Mouse (Mus musculus): ENCODE measurements at regions not wholly inside any gene's neighbourhood (a gene's known extent, or its start where the extent isn't known, plus 50 kb on each side); places are given as distances from the start of the nearest gene placed in this dataset.

DNA sequence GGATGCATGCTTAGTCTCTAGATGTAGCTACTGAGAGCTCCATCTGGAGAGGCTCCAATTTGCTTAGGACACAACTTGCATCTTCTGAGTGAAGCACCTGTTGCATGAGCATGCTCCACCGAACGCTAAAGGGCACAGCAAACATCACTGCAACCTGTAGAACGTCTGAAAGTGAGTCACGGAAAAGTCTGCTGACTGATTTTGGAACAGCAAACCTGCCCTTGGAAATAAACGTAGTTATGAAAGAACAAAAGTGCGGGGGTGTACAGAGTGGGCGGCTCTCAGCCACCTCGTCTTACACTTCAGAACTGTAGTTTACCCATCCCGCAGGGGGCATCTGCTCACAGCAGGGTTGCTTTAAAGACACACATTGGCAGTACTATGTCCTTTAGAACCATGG, 97.0 kb upstream of the Rxylt1 start:
- DNase-seq (ENCODE audit: low spot score in 2 of 2) = no peak

DNA sequence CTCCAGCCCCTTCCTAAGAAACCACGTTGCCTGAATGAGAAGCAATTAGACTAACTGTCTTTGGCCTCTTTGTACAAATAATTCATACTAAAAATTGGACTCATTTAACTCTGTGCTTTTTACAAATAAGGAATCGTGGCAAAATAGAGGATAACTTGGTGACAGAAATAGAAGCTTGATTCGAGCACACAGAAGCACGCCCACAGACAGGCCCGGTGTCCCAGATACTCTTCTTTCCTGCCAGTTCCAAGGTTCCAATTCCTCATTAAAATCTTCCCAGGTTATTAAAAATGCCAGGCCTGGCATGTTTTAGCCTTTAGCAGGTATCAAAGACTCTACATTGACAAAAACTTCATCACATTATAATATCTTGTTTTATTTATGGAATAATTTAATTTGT, 96.2 kb upstream of the Rxylt1 start:
- no peak for DNase-seq (ENCODE audit: low spot score in 2 of 2)

DNA sequence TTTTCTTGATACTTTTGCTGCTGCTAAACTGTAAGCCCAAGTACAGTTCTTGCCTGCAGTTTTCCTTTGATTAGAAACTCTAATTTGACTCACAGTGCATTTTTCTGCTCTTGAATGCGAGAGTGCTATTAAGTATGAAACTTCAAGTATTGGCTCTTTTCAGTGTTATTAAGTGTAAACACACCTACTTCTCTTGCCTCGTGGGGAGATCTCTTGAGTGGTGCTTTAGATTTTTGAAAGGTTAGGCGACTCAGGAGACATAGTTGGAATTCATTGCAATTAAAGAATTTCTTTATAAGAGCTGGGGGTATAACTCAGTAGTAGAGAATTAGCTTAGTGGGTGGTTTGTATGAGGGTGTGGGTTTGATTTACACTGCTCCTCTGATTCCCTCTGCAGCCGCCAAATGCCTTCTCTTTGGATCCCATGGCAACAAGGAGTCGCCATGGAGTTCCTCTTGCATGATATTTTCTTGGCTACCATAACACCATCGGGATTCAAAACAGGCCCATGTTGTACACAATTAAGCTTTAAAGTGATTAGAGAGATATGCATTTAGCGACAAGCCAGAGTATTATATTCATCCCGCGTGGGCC, 88.1 kb upstream of the Rxylt1 start:
- DNase-seq (ENCODE audit: low spot score in 2 of 2) = peak in 1 of 2 experiments; percentile 13

DNA sequence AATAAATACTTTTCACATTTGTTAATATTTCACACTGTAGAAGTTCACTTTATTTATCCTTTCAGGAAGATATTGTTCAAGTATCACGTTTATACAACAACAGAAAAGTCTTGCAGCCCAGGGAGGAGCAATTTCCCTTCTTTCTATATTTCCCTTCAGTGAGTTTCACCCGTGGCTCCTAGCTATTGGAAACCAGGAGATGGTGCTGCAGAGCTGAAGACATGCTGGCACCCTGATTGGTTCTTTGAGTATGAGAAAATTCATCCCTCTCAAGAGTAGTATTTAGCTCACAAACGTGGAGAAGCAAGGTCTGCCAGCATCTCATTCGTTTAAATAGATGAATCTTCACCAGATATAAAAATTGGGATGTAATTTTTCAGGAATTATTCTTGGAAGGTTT, 85.9 kb upstream of the Rxylt1 start:
- DNase-seq (ENCODE audit: low spot score in 2 of 2) = peak in 1 of 2 experiments; percentile 46

DNA sequence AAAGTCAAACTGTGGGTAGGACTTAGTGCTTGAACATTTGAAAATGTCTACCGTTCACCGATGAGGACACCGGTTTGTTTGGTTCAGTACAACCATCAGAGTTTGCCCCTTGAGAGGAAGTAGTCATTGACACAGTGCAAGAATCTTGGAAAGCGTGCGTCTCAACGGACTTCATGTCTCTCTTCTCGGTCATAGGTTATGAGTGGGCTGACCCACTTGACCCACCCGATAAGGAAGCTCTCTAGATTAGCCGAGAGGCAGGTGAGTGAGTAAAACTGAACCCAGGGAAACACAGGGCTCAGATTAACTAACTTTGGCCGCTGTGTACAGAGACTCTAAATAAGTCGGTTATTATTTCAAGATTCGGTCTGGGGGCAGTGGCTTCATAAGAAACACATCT, 51.9 kb upstream of the Rxylt1 start:
- DNase-seq (ENCODE audit: low spot score in 2 of 2) = no peak

DNA sequence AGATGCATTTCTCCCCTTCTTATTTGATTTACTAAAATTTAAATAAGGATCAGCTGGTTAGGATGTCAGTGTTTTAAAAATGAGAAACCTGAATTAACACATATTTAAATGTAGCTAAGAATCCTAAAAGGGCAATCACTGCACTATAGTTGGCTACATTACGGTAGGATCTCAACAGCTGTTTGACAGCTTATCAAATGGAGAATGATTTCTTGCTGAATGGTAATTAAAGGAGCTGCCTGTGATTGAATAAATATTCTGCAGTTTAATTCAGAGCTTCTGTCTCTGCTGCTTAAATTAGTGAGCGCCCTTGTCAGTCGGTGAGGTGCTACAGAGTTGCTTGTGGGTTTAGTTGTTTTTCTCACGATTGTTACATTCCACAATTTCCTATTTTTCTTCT, 51.4 kb upstream of the Rxylt1 start:
- DNase-seq (ENCODE audit: low spot score in 2 of 2) = no peak

All from frontal cortex, postnatal 14 days (tissue).